Mouse (Mus musculus): ENCODE measurements around the gene Chat. TPM values are rescaled to one million over a fixed set of nuclear protein-coding genes. Genes with fewer than 3 reads are reported as not detected.

Chat gene
- polyA plus RNA-seq (2014; fragmentation: Illumina TruSeq; extraction: RNeasy Lipid Tissue Mini Kit (QIAGEN cat#74804); ENCODE audit: insufficient read depth, low read depth, low replicate concordance): not detected

DNA sequence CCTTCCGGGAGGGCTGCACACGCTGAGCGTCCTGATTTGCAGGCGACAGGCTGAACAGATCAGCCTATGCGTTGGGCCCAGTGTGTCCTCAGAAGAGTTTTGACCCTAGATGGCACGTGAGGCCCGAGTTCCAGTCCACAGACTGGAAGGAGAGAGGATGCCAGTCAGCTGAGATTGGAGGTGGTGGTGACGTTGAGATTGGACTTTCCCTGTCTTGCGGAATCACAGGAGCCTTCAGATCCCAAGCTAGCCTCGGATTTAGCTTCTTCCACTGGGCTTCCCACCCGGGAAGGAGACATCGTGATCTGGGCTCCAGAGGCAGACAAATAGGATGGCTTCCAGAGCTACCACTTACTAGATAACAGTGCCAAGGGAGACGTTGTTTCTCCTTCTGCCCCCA lies at the start of gene Chat:
Chat (minus strand) TSS at position 101 of the 400 bp plus-strand sequence.

DNA sequence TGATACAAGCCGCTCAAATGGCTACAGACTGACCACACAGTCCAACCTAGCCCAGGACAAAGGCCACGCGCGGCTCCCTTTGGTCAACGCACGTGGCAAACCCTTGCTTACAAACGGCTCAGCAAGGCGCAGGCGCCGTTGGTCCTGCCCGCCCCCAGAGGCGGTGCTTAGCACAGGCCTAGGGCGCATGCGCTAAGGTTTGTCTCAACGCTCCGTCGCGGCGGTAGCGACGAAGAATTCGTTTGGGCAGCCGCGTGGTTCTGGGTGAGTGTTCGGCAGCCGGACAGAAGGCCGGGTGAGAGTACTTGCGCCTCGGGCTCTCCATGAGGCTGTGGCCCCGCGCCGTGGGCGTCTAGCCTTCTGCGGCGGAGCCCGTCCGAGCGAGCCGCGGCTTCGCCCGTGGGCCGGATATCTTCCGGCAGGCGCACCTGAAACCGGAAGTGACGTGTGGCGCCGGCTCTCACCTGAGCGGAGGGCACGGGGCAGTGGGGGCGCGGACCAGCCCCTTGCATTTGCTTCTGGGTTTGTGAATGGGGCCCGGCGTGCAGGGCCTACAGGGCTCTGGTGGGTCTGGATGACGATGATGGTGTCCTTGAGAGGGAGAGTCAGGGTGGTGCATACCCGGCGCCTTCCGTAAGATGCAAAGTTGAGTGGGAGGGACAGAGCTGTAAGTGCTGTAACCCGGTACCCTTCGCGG lies 47.7 kb upstream of the Chat start, which contains the start of gene Ercc6:
Ercc6 (plus strand) TSS at position 186 of the 697 bp plus-strand sequence.

DNA sequence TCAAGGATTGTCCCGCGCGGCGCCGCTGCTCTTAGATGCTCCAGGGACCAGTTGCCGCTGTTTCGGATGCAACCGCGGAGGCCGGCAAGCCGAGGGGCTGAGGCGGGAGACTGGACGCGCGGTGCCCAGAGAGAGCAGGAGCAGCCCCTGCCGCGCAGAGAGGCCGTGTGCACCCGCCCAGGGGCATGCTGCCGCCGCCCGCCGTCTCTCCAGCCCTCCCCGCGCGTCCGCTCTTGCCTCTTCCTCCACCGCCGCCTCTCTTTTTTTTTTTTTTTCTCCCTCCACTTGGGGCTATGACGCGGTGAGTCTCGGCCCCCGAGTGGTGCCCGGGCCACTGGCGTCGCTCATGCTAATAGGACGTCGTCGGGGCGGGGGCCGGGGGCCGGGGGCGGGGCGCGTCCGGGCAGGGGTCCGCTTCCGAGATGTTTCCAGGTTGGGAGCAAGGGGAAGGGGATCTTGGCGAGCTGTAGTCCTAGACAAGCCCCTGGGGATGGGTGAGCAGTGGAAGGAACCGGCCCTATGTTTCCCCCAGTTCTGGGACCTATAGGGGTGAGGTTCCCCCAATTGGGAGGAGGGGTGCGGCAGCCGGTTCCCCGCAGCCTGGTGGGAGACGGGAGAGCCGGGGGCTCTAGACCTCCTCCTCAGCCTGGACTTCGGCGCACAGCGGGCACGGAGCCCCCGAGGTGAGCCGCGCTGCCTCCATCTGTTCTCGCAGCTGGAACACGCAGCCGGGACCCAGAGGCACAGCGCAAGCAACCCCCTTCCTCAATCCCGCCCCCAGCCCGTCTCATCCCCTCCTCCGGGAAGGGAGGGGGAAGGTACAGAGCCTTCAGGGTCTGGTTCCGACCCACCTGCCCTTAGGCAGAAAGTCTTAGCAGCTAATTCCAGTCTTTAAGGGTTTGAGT lies 936 bp downstream of the Chat start, which contains the start of gene Slc18a3:
Slc18a3 (minus strand) TSS at position 250 of the 905 bp plus-strand sequence.

DNA sequence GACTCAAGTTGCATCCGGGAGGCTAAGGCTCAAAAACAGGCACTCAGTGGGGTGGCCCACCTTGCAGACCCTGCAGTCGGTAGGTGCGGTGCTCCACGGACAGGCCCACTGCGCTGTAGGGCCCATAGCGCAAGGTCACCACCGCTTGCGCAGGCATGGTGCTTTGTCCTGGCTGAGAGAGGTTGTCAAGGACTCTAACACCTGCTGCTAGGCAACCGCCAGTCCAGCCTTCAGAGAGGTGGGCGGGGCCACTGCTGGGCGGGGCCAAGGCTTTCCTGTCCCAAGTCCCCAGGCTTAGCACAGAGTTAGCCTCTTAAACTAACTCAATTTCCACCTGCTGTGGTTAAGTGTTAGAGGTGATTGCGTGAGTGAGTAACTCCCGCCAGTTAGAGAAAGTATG lies 77.6 kb downstream of the Chat start, which contains the start of gene 1700024G13Rik:
1700024G13Rik (minus strand) TSS at position 196 of the 400 bp plus-strand sequence.

Other genes with a start within 250 kb of the Chat start
- gene Ogdhl, start 144.0 kb downstream of the Chat start, polyA plus RNA-seq (2014; fragmentation: Illumina TruSeq; extraction: RNeasy Lipid Tissue Mini Kit (QIAGEN cat#74804); ENCODE audit: insufficient read depth, low read depth, low replicate concordance): 0.29 TPM
- gene 1700024G13Rik, start 77.6 kb downstream of the Chat start, polyA plus RNA-seq (2014; fragmentation: Illumina TruSeq; extraction: RNeasy Lipid Tissue Mini Kit (QIAGEN cat#74804); ENCODE audit: insufficient read depth, low read depth, low replicate concordance): 29.6 TPM
- not detected for gene Slc18a3, start 1.1 kb downstream of the Chat start, polyA plus RNA-seq (2014; fragmentation: Illumina TruSeq; extraction: RNeasy Lipid Tissue Mini Kit (QIAGEN cat#74804); ENCODE audit: insufficient read depth, low read depth, low replicate concordance)
- gene Ercc6, start 47.5 kb upstream of the Chat start, polyA plus RNA-seq (2014; fragmentation: Illumina TruSeq; extraction: RNeasy Lipid Tissue Mini Kit (QIAGEN cat#74804); ENCODE audit: insufficient read depth, low read depth, low replicate concordance): 2.1 TPM
- not detected for gene Prrxl1, start 133.4 kb upstream of the Chat start, polyA plus RNA-seq (2014; fragmentation: Illumina TruSeq; extraction: RNeasy Lipid Tissue Mini Kit (QIAGEN cat#74804); ENCODE audit: insufficient read depth, low read depth, low replicate concordance)
- gene 3425401B19Rik, start 219.3 kb upstream of the Chat start, polyA plus RNA-seq (2014; fragmentation: Illumina TruSeq; extraction: RNeasy Lipid Tissue Mini Kit (QIAGEN cat#74804); ENCODE audit: insufficient read depth, low read depth, low replicate concordance): 0.23 TPM